Mouse (Mus musculus) C2C12 (cell line): ENCODE data around the gene Fbxl13.

Experiments used
- CEBPB ChIP-seq: IDR thresholded peaks from one replicate; pipeline ENCODE4 v1.6.1; 2011; ENCODE audit warnings: low read depth, mild to moderate bottlenecking, control low read depth, moderate library complexity
- CTCF ChIP-seq: IDR thresholded peaks from one replicate; pipeline ENCODE4 v1.5.1; 2011; ENCODE audit not compliant: control insufficient read depth, insufficient read depth, insufficient read length
- FOSL1 ChIP-seq: IDR thresholded peaks from one replicate; pipeline ENCODE4 v1.8.0; 2011; ENCODE audit warnings: mild to moderate bottlenecking, low read length; ENCODE audit not compliant: poor library complexity, insufficient read depth, severe bottlenecking
- MAX ChIP-seq: IDR thresholded peaks from one replicate; pipeline ENCODE4 v1.6.1; 2011; ENCODE audit warnings: mild to moderate bottlenecking, control low read depth
- MYOD1 ChIP-seq: IDR thresholded peaks from one replicate; pipeline ENCODE4 v1.6.1; 2011; ENCODE audit warnings: low read depth; ENCODE audit not compliant: control insufficient read depth, insufficient read length

DNA sequence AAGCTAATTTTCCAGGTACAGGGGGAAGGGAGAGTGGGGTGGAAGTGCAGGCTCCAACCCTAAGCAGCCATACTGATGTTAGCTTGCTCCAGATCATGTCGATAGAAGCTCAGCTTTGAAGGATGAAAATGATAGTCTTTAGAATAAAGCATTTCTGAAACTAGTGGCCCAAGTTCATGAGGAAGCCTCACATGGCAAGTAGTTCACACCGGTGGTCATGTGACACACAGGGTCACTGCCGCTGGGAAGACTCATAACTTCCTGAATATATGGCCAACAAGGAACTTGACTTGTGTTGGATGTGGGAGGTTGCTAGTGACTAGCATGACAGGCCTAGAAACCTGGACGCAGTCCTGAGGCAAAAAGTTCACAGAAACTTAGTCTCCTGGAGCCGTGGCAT lies 46.8 kb upstream of the Fbxl13 start:
- TF ChIP-seq CTCF (no peak), MAX (no peak), MYOD1 (no peak), FOSL1 (no peak), CEBPB (no peak)
